Mouse (Mus musculus): Measurements from ENCODE around the gene Lrmda.

Lrmda gene

GRCm38 (mm10) chr14:22147341-22148024 lies 128.0 kb downstream of the Lrmda start:
- in situ Hi-C loops (cut with MboI; ENCODE audit: low sequenced_read_pairs), result no loop called here

GRCm38 (mm10) chr14:22152701-22153100 lies 133.2 kb downstream of the Lrmda start:
- in situ Hi-C loops (cut with MboI; ENCODE audit: low sequenced_read_pairs), result no loop called here

- in situ Hi-C loops (cut with MboI; ENCODE audit: low sequenced_read_pairs), result no loop called here
These were observed 134.6 kb downstream of the Lrmda start for GRCm38 (mm10) chr14:22154096-22154495.

GRCm38 (mm10) chr14:22155034-22155433 lies 135.5 kb downstream of the Lrmda start:
- in situ Hi-C loops (cut with MboI; ENCODE audit: low sequenced_read_pairs), result no loop called here

- in situ Hi-C loops (cut with MboI; ENCODE audit: low sequenced_read_pairs), result no loop called here
These were observed 136.1 kb downstream of the Lrmda start for GRCm38 (mm10) chr14:22155512-22156026.

- in situ Hi-C loops (cut with MboI; ENCODE audit: low sequenced_read_pairs), result no loop called here
These were observed 137.5 kb downstream of the Lrmda start for GRCm38 (mm10) chr14:22156991-22157390.

GRCm38 (mm10) chr14:22161416-22161815 lies 141.9 kb downstream of the Lrmda start:
- in situ Hi-C loops (cut with MboI; ENCODE audit: low sequenced_read_pairs), result no loop called here

- in situ Hi-C loops (cut with MboI; ENCODE audit: low sequenced_read_pairs), result no loop called here
These were observed 147.8 kb downstream of the Lrmda start for GRCm38 (mm10) chr14:22167285-22167684.

GRCm38 (mm10) chr14:22168077-22168794 lies 148.7 kb downstream of the Lrmda start:
- in situ Hi-C loops (cut with MboI; ENCODE audit: low sequenced_read_pairs), result no loop called here

GRCm38 (mm10) chr14:22168795-22169568 lies 149.5 kb downstream of the Lrmda start:
- in situ Hi-C loops (cut with MboI; ENCODE audit: low sequenced_read_pairs), result no loop called here

GRCm38 (mm10) chr14:22174757-22175156 lies 155.2 kb downstream of the Lrmda start:
- in situ Hi-C loops (cut with MboI; ENCODE audit: low sequenced_read_pairs), result no loop called here

GRCm38 (mm10) chr14:22179761-22180160 lies 160.2 kb downstream of the Lrmda start:
- in situ Hi-C loops (cut with MboI; ENCODE audit: low sequenced_read_pairs), result no loop called here

- in situ Hi-C loops (cut with MboI; ENCODE audit: low sequenced_read_pairs), result no loop called here
These were observed 162.0 kb downstream of the Lrmda start for GRCm38 (mm10) chr14:22181508-22181907.

GRCm38 (mm10) chr14:22183195-22183594 lies 163.7 kb downstream of the Lrmda start:
- in situ Hi-C loops (cut with MboI; ENCODE audit: low sequenced_read_pairs), result no loop called here

- in situ Hi-C loops (cut with MboI; ENCODE audit: low sequenced_read_pairs), result no loop called here
These were observed 165.9 kb downstream of the Lrmda start for GRCm38 (mm10) chr14:22185452-22185851.

GRCm38 (mm10) chr14:22190111-22190510 lies 170.6 kb downstream of the Lrmda start:
- in situ Hi-C loops (cut with MboI; ENCODE audit: low sequenced_read_pairs), result no loop called here

GRCm38 (mm10) chr14:22192185-22192584 lies 172.7 kb downstream of the Lrmda start:
- in situ Hi-C loops (cut with MboI; ENCODE audit: low sequenced_read_pairs), result no loop called here

GRCm38 (mm10) chr14:22198021-22198420 lies 178.5 kb downstream of the Lrmda start:
- in situ Hi-C loops (cut with MboI; ENCODE audit: low sequenced_read_pairs), result no loop called here

- in situ Hi-C loops (cut with MboI; ENCODE audit: low sequenced_read_pairs), result no loop called here
These were observed 179.3 kb downstream of the Lrmda start for GRCm38 (mm10) chr14:22198641-22199425.

GRCm38 (mm10) chr14:22201667-22202066 lies 182.2 kb downstream of the Lrmda start:
- in situ Hi-C loops (cut with MboI; ENCODE audit: low sequenced_read_pairs), result no loop called here

GRCm38 (mm10) chr14:22210601-22211000 lies 191.1 kb downstream of the Lrmda start:
- in situ Hi-C loops (cut with MboI; ENCODE audit: low sequenced_read_pairs), result no loop called here
